Mouse (Mus musculus) ES-Bruce4 (cell line): ENCODE results near the gene Olfr1284.
"Not testable (repeated sequence)": the region's sequence is repeated elsewhere in the genome, so short reads cannot be mapped to it uniquely, and the experiment has no call there.

Experiments used
- CTCF ChIP-seq: IDR thresholded peaks from one replicate; pipeline ENCODE4 v1.8.1; 2011; ENCODE audit warnings: low read depth, low read length
- EP300 ChIP-seq: IDR thresholded peaks from 2 replicates; pipeline ENCODE4 v1.6.1; 2011; ENCODE audit warnings: low read depth, low read length; ENCODE audit not compliant: insufficient read depth
- POLR2A ChIP-seq: IDR thresholded peaks from one replicate; pipeline ENCODE4 v1.8.1; 2011; ENCODE audit warnings: low read length; ENCODE audit not compliant: insufficient read depth

- not testable (repeated sequence) for TF ChIP-seq CTCF, POLR2A, EP300
These were observed 41.6 kb upstream of the Olfr1284 start for GRCm38 (mm10) chr2:111333721-111334120.
